Mouse (Mus musculus) megakaryocyte-erythroid progenitor cell, adult 5-6 weeks (primary cell): Measurements from ENCODE around the gene Ucn. TPM values are rescaled to one million over a fixed set of nuclear protein-coding genes. Genes with fewer than 3 reads are reported as not detected.

Experiments
- ATAC-seq: replicated peaks from 2 replicates; pipeline ENCODE4 v1.8.0; 2016; ENCODE audit warnings: mild to moderate bottlenecking, inconsistent platforms; ENCODE audit not compliant: severe bottlenecking, poor library complexity, low FRiP score, low TSS enrichment
- total RNA-seq, 2 experiments: library from RNA; stranded (forward) in 1 of 2; stranded (reverse) in 1 of 2; fragments of 200-1000, 215-1000 nt in 1 of 2; fragments of >200 nt in 1 of 2; fragmentation: Nextera tagmentation in 1 of 2; gene quantifications; 2 replicates each; pipeline ENCODE4 v1.2.3; 2014 to 2017

Ucn gene
- total RNA-seq (2014; fragmentation: Nextera tagmentation) (not detected in 2 replicates), total RNA-seq (2017) (not detected in 2 replicates)

DNA sequence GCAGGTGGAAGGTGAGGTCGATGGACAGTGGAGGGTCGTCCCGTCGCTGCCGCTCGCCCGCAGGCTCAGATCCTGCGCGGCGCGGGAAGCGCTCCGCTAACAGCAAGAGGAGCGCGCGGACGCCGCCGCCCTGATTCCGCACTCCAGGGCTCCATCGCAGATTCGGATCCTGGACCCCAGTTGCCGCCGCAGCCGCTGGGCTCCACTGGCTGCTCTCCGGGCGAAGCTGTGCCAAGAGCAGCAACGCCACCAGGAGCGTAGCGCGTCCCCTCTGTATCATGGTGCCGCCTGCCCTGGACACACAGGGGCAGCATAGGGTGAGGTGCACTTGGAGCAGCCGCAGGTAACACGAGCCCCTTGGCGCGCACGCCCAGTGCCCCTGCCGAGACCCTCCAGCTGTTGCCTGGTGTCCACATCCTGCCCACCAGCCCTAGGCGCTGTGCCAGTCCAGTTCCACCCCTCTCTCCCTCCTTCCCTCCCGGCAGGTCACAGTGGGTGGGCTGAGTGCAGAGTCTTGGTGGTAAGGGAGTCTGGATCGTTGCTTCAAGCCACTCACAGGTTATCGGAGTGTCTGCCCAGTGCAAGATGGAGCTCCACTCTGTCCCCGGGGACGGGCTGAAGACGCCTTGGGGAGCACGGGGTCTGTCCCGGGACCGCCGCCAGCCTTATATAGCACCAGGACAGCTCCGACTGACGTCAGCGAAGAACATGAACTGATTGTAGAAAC is at the start of gene Ucn:
Gene Ucn (minus strand): TSS at position 589 of the 727 bp plus-strand sequence.
- ATAC-seq, result 0 out of 2 replicates have a peak, but pooled peaks have one; percentile 12

DNA sequence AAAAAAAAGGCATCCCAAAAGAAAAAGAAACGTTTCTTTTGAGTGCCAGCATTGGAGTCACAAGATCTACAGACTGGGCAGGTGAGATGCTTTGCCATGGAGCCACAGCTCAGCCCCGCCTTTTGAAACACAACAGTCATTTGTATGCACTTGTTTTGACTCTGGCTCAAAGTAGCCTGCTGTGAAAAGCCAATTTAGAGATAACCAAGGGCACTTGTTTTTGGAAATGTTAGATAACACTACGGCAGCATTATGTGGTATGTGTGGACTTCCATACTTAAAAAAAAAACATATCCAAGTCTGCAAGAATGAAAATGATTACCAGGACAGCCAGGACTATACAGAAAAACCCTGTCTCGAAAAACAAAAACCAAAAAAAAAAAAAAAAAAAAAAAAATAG is 45.0 kb upstream of the Ucn start:
- peak; percentile 59 for ATAC-seq

DNA sequence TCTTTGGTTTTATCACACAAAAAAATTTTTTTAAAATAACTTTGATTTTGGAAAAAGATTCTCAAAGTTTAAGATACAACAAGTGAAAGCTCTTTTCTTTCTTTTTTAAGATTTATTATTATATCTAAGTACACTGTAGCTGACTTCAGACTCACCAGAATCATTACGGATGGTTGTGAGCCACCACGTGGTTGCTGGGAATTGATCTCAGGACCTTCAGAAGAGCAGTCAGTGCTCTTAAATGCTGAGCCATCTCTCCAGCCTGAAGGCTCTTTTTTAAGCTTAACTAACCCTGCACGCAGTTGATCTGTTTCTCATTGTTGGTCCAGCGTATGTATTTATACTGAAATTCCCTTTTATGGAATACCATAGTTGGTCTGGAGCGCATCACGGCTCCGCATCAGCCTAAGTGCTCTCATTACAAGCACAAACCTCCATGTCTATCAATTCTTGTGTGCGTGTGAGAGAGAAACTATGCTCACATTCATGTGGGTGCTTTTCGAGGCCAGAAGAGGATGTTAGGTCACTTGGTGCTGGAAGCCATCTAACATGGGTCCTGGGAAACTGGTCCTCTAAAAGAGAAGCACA is 42.6 kb upstream of the Ucn start:
- no peak for ATAC-seq

DNA sequence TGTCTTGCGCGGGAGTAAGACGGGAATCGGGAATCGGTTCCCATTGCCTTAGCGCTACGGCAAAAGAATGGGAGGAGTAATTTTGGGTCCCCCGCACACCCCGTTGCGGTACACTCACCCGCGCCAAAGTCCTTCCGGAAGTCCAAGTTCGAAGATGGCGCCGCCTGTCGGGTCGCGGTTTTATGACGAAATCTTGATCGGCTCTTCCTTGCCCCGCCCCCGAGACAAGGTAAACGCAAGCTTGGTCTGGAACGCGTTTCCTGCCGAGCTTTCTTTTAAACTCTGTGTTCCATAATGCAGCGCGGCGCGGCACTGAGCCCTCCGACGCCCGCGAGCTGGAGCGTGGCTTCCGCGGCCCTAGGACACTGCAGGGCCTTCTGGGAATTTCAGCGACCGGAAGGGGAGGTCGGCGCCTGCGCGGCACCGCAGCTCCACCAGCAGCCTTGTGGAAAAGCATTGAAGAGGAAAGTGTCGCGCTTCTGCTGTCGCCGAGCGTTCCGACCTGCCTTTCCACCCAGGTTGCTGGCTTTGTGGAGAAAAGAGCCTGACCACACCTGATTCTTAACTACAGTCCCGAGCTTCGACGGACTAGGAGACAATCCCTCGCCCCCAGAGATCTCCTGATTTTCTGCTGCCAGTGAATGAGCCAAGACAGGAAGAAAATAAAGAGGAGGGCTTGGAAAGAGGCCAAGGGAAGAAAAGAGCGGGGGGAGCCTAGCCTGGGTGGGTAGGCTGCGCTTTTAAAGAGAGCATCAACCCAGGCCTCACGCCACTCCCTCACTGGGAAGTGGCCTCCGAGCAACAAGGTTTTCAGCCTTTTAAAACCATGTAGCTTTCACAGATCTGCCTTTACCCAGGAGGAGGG is 41.4 kb upstream of the Ucn start, which contains the start of the genes Gm29609 and Gtf3c2:
Gene Gm29609 (minus strand): TSS at position 146 of the 865 bp plus-strand sequence.
Gene Gtf3c2 (minus strand): TSS at position 379 of the 865 bp plus-strand sequence.
- ATAC-seq, result peak; percentile 89

DNA sequence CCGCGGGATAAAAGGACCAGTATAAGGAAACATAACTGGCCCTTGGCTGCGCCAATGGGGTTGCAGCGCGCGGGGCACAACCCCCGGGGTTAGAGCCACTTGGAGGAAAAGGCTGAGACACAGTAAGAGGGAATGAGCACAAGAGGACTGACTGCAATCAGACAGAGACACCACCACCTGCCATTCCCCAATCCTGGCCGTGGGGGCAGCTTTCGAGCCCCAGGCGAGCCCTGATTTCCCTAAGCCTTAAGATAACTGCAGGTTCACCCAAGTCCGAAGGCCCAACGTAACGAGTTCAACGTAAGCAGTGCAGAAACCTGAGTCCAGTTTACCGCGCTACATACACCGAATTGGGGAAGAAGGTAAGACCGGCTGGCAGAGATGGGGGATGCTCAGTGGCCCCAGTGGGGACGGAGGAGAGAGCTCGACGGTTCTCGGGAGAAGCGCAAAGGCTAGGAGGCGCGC is 40.7 kb upstream of the Ucn start:
- peak; percentile 55 for ATAC-seq

DNA sequence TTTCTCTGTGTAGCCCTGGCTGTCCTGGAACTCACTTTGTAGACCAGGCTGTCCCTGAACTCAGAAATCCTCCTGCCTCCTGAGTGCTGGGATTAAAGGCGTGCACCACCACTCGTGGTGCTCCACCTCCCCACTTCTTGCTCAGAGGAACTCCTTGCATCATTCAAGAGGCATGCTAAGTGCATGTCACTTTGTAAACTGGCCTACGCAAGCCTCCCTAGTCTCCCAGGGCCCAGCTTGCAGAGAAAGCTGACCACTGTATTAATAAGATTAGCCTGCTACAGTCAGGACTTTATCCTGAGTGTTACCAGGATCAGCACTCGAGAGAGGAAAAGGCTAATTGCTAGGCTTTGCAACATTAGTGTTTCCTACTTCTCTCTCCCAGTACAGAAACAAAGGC is 30.0 kb upstream of the Ucn start:
- no peak for ATAC-seq

DNA sequence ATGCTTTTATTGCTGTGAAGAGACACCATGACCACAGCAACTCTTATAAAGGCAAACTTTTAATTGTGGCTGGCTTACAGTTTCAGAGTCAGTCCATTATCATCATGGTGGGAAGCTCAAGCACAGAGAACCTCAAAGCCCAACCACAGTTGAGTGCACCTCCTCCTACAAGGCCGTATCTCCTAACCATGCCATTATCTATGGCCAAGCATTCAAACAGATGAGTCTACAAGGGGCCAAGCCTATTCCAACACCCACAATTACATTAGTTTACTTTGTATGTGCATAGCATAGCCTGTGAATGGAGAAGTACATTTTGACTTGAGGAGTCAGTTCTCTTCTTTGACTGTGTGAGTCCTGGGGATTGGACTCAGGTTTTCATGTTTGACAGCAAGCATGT is 26.2 kb upstream of the Ucn start:
- ATAC-seq, result peak; percentile 79; the same call in 1 of the 2 replicates

DNA sequence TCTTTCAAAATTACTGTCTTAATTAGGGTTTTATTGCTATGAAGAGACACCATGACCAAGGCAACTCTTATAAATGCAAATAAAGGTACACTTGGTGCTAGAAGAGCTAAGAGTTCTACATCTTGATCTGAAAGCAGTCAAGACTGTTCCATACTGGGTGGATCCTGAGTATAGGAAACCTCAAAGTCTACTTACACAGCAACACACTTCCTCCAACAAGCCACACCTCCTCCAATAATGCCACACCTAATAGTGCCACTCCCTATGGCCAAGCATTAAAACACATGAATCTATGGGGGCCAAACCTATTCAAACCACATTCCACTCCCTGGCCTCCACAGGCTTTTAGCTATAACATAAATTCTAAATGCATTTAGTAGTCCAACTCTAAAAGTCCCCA is 23.8 kb upstream of the Ucn start:
- no peak for ATAC-seq

DNA sequence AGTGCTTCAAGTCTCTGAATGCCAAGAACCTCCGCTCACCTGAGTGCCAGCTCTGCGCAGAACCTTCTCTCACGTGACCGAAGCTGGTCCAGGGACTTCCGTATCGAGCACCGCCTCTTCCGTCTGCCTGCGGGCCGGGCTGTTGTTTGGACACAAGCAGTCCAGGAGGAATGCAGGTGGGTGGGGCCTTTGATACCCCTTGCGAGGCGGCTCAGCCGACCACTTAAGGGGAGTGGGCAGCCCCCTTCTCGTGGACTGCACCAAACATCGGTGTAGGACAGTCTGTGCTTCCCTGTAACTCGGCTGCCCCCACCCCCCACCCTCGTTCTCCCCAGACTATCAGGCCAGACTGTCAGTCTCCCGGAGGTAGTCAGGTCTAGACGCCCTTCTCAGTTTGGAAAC is 15.5 kb upstream of the Ucn start, which contains the start of gene Mpv17:
Gene Mpv17 (minus strand): TSS at position 100 of the 402 bp plus-strand sequence.
- peak; percentile 93 for ATAC-seq

DNA sequence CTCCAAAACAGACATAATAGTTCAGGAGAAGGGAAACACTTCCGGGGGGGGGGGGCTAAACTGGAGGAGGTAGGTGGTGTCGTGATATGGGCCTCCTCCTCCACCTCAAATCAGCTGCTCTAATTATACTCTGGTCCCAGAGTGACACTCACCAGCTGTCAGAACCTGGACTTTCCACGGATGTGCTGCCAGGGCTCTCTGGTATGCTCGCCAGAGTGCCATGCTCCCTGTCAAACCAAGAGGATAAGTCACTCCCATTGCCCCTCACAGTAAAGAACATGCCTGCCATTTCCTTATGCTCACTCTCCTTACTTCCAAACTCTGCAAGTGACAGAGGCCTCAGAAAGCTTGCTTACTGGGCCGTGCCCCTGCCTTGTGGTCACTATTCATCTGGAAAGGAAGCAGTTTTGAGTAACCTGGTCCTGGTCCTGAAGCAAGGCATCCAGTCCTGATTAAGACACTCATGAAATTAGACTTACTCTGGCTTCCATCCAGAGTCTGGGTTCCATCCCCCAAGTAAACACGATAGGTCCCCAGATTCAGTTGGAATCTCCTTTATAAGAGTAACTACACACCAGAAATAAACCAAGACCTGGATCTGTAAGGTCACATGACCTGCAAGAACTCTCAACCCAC is 15.0 kb upstream of the Ucn start:
- ATAC-seq, result peak; percentile 5; the same call in 1 of the 2 replicates

DNA sequence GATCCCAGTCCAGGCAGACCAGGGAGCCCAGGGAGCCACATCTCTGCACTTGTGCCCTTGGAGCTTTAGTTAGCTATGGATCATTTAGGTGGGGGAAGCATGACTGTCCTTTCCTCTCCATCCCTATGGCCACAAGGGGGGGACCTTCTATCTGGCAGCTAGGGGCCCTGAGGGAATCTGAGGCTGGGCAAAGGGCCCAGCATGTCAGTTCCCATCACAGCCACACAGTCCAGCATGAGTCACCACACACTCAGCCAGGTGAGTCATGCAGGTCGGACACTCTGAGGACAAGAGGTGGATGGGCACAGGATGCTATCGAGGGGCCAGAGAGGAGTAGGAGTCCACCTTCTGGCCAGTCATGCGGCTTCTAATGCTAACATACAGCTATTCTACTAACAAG is 13.1 kb upstream of the Ucn start:
- ATAC-seq, result no peak

DNA sequence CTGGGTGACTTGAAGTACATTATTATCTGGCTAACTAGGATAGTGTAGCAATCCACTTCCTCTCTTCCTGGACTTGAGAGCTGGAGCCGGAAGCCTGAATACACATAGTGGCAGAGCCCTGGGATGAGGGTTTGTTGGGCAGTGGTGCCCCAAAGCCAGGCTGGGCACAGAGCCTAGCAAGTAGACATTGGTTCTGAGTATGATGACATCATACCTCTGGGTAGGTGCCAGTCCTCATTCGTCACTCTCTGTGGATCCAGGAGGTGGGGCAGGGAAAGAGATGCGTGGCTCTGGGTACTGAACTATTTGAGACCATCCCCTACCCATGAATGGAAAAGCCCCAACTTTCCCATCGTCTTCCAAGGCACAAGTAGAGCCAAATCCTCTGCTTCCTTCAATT is 11.2 kb upstream of the Ucn start:
- no peak for ATAC-seq

DNA sequence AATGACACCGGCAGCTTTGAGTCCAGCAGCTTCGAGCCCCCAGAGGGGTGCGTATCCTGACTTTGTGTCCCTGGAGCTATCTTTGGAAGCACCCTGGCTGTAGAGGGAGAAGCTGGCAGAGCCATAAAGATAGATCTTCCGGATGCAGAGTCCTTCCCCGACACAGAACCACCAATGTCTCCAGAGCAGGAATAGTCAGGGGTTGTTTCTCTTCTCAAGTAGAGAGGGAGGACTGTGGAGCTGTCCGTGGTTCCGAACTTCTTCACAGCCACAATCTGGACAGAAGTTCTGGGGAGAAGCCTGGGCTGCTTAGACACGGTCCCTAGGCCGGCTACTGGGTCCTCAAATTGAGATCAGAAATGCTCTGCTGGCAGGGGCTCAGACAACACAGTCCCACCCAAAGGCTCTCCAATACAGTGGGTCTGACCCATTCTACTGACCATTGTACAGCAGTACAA is 368 bp upstream of the Ucn start:
- peak; percentile 24; the same call in 1 of the 2 replicates for ATAC-seq

DNA sequence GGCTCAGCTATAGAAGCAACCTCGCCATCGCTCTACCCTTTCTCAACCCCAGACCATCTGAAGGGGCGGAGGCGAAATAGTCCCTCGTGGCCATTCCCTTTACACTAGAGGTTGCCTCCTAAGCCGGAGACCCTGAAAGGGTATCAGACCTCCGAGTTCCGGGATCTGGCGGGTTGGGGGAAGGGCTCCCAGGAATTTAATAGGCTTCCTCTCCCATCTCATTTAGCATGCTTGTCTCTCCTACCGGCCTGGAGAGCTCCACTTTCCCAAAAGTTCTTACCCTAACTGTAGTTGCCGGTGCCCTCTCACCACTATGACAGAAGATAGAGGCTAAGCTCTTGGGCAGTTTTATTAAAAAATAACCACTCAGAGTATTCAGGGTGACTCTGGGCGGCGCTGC is 971 bp downstream of the Ucn start:
- ATAC-seq, result no peak

DNA sequence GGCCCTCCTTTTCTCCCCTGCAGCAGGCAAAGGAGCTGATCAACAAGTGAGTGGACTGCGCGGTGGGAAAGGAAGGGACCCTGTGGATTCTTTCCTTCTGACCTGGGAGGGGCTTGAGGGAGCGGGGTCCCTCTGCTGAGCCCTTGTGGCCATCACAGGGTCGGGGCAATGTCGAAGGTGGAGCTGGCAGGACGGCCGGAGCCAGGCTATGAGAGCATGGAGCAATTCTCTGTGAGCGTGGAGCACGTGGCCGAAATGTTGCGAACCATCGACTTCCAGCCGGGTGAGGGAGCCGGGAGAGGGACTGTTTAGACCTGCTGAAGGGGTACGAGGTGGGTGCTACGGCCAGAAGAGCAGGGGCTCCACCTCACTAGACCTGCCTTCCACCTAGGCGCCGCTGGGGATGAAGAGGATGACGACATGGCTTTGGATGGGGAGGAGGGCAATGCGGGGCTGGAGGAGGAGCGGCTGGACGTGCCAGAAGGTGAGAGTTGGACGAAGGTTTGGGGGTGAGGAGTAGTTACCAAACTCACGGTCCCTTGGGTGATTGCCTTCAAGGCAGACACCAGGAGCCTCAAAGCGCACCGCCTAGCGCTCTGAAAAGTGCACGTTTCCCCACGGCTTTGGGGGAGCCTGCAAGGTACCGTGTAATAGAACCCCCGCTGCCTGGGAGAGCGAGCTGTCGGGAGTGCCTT is 1.8 kb downstream of the Ucn start:
- no peak for ATAC-seq

DNA sequence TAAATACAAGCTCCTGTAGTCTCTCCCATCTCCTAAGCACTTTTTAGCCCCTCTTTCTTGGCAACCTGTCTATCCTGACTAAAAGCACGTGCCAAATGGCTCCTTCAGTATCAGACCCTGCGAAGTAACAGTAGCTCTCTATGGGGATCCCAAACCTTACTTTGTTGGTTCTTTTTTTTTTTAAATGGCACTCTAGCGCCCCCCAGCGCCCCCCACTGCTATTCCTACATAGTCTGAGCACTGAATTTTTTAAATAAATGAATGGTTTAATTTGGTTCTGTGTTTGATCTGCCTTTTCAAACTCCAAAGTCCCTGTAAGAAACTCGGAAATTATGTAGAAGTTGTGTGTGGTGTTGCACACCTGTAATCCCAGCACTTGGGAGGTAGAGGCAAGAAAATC is 12.6 kb downstream of the Ucn start:
- ATAC-seq, result no peak

DNA sequence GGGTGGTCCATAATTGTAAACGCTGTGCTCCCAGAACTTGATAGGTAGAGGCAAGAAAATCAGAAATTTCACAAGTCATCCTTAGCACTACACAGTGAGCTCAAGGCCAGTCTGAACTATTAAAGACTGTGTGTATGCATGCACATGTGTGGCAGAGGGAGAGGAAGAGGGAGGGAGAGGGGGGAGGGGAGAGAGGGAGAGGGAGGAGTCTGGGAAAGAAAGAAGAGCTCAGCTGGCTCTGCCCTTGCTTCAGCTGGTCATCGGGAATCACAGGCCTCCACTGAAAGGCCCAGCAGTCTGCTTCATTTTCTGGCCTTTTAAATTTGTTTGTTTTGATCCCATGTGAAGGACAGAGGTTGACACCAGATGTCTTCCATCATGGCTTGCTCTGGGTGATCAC is 15.1 kb downstream of the Ucn start:
- no peak for ATAC-seq

DNA sequence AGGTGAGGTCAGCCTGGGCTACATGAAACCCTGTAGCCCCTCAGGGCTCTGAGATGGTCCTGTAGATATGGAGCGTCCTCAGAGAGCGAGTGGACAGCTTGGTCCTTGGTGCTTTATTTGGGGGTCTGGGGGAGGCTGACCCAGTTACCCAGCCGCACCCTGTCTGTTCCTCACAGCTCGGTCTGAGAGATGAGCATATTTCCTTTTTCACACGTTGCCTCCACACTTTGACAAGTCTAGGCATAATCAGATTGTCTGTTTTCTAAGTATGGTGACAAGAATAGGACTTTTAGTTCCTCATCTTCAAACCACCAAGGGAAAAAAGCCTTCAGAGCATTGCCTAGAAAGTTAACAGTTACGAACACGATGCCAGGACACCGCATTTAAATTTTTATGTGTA is 17.5 kb downstream of the Ucn start:
- ATAC-seq, result no peak

DNA sequence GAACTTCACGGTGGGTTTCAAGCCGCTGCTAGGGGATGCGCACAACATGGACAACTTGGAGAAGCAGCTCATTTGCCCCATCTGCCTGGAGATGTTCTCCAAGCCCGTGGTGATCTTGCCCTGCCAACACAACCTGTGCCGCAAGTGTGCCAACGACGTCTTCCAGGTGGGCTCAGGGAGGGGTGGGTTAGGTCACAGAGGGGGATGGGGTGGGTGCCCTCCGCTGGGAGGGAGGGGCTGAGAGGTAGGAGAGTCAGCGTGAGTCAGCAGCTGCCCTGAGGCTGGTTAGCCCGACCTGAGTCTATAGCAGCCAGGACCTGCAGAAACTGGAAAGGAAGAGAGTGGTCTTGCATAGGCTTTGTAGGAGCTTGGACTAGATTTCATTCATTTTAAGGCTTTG is 21.7 kb downstream of the Ucn start:
- no peak for ATAC-seq
